Mouse (Mus musculus): ENCODE results near the gene Nxpe5. TPM values are rescaled to one million over a fixed set of nuclear protein-coding genes. Genes with fewer than 3 reads are reported as not detected.
A peak's percentile ranks its signal among the peaks of the same experiment; 100 is the strongest.

Gene Nxpe5
- not detected in 2 replicates for polyA plus RNA-seq (2016; fragmentation: Nextera tagmentation; extraction: Ambion mirVana)

DNA sequence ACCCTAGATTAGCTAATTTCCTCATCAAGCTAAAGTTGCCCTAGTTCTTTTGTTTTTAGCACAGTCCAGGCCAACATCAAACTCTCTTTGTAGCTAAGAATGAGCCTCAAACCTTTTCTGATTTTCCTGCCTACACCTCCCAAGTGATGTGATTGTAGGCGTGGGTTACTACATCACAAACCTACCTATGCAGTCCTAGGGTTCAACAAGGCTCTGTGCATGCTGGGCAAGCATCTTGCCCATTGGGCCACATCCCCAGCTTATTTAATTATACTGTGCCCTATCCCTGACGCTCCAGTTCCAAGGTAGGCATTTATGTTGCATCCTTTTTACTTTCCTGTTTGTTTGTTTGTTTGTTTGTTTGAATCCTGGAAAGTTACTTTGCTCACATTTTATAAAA lies at the start of gene Nxpe5:
Gene Nxpe5, plus strand, starts transcription at position 199 of the 400 bp plus-strand sequence.
- H3K4me1 ChIP-seq (replicated peaks) = no peaks in the 10 kb centered on the region
- ATAC-seq (ENCODE audit: insufficient number of reproducible peaks, low FRiP score) = no peak
- 0 out of 2 replicates have a peak, but pooled peaks cover 4% of the 10 kb centered on the region for H3K27me3 ChIP-seq (replicated peaks)
- no peak within 1 kb of the TSS for H3K4me3 ChIP-seq
- no peak within 1 kb of the TSS for H3K4me2 ChIP-seq
- WGBS = 65% methylated on average over 2 of the region's 2 CpGs
- no peaks in the 10 kb centered on the region for H3K36me3 ChIP-seq
- no peak within 1 kb of the TSS for H3K9ac ChIP-seq
- no peaks in the 10 kb centered on the region for H3K9me3 ChIP-seq (replicated peaks)
- H3K27ac ChIP-seq (ENCODE audit: poor library complexity, severe bottlenecking) = no peak within 1 kb of the TSS

DNA sequence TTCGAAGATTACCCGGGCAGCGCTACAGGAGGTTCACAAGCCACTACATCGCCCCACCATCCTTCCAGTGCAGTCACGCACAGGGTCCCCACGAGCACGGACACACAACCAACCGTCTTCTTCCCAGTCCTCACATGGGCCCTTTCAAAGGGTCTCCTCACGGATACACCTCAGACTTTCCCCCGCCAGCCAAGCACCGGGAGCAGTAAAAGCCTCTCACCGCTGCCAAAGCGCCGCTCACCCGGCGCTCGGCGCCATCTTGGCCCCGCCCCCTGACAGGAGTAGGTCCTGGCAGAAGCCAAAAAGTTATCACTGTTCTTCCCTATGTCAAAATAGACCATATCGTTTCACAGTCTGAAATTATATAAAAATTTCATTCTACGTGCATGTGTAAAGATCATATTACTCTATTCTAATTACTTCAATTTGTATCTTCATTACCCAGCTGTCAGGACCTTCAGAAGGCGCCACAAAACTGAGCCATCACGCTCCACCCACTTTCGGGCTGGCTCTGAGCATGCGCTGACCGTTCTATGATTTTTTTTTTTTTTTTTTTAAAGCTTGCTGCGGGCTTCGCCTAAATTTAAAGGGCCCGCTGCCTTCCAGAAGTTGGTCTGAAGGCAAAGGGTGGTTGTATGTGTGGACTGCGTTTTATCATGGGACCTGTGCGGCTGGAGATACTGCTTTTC lies 38.6 kb upstream of the Nxpe5 start, which contains the start of the genes Taf6 and Cnpy4:
Gene Taf6, minus strand, starts transcription at position 502 of the 689 bp plus-strand sequence.
Gene Cnpy4, plus strand, starts transcription at position 536 of the 689 bp plus-strand sequence.
- Histone ChIP-seq H3K9me3 (replicated peaks) (no peaks in the 10 kb centered on the region), H3K9ac (peak within 1 kb of the TSS; percentile 91), H3K36me3 (peaks cover 32% of the 10 kb centered on the region), H3K4me2 (peak within 1 kb of the TSS; percentile 75), H3K4me1 (replicated peaks) (peaks cover 17% of the 10 kb centered on the region), H3K27me3 (replicated peaks) (no peaks in the 10 kb centered on the region), H3K27ac (ENCODE audit: poor library complexity, severe bottlenecking) (peak within 1 kb of the TSS; percentile 65; the same call in 1 of the 2 replicates), H3K4me3 (peak within 1 kb of the TSS; percentile 84)
- ATAC-seq (ENCODE audit: insufficient number of reproducible peaks, low FRiP score) = peak; percentile 88
- WGBS = under 1% methylated on average over 31 of the region's 31 CpGs

DNA sequence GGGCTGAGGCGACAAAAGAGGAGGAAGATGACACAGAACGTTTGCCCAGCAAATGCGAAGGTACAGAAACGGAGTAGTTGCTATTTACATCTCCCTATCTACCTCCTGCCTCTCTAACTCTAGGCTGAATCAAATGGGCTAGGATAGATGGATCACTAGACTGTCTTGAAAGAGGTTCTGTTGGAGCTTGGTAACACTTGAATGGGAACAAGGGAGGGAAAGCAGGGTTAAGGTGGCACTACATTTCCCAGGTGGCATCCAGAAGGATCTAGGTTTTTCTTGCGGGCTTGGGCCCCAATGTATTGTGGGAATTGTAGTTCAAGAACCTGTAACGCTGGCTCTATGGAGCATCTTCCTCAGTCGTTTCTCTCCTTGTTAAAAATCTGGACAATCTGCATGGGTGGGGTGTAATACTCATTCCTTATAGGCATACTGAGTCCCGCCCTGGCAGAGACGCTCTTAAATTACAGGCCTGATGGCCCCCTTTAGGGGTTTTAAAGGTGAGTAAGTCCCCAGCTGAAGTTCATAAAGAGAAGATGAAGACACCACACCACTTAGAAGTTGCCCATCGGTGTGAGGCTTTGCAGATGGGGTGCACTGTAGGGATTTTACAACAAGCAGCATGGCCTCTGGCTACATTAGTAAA lies 37.9 kb upstream of the Nxpe5 start:
- peaks cover 30% of the 10 kb centered on the region for H3K36me3 ChIP-seq
- peaks cover 17% of the 10 kb centered on the region for H3K4me1 ChIP-seq (replicated peaks)
- peak overlapping the region; percentile 91 for H3K9ac ChIP-seq
- H3K27ac ChIP-seq (ENCODE audit: poor library complexity, severe bottlenecking) = peak overlapping the region; percentile 50; the same call in 1 of the 2 replicates
- no peaks in the 10 kb centered on the region for H3K9me3 ChIP-seq (replicated peaks)
- H3K27me3 ChIP-seq (replicated peaks) = no peaks in the 10 kb centered on the region
- H3K4me2 ChIP-seq = peak overlapping the region; percentile 75
- under 1% methylated on average over 10 of the region's 10 CpGs for WGBS
- peak; percentile 88 for ATAC-seq (ENCODE audit: insufficient number of reproducible peaks, low FRiP score)
- H3K4me3 ChIP-seq = peak overlapping the region; percentile 84

DNA sequence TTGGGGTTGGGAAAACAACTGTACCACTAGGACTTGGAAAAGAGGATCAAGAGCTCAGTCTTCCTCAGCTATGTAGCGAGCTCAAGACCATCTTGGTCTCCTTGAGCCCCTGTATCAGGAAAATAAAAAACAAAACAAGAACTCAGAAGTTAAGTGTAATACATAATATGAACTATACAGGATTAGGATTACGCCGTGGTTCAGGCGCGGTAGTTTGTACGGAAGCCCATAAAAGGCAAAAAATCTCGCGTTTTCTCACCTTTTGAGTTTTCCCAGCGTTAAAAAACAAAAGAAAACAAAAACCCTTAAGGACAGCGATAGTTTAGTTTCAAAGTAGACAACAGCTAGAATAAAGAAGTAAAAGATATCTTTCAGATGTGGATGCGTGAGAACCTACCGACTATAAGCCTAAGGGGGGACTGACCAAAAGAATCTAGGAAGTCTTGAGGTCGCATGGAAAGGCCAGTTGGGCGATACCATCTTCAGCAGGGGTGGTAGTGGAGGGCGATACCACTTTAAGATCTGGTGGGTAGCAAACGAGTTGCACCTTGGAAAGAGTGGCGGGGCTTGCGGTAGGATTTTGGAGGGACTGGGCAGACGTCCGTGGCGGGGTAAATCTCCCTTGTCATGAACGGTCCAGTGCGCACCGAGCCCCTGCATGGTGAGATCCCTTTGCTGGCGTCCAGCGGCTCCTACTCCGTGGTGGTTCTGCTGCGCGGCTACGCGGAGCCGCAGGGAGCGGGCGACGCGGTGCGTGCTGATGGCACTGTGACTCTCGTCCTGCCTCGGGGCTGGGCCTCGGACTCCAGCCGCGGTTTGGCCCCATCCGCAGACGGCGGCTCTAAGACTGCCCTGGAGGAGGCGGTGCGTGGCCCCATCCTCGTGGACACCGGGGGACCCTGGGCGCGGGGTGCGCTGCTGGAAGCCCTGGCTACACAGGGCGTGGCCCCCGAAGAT lies 31.6 kb upstream of the Nxpe5 start, which contains the start of gene Mblac1:
Gene Mblac1, plus strand, starts transcription at position 544 of the 957 bp plus-strand sequence.
- Histone ChIP-seq H3K4me1 (replicated peaks) (0 out of 2 replicates have a peak, but pooled peaks cover 3% of the 10 kb centered on the region), H3K36me3 (peaks cover 19% of the 10 kb centered on the region), H3K27me3 (replicated peaks) (no peaks in the 10 kb centered on the region), H3K27ac (ENCODE audit: poor library complexity, severe bottlenecking) (peak within 1 kb of the TSS; percentile 84), H3K9me3 (replicated peaks) (no peaks in the 10 kb centered on the region), H3K9ac (peak within 1 kb of the TSS; percentile 87), H3K4me3 (peak within 1 kb of the TSS; percentile 71), H3K4me2 (peak within 1 kb of the TSS; percentile 87)
- WGBS = 7% methylated on average over 54 of the region's 54 CpGs
- ATAC-seq (ENCODE audit: insufficient number of reproducible peaks, low FRiP score) = peak; percentile 89

DNA sequence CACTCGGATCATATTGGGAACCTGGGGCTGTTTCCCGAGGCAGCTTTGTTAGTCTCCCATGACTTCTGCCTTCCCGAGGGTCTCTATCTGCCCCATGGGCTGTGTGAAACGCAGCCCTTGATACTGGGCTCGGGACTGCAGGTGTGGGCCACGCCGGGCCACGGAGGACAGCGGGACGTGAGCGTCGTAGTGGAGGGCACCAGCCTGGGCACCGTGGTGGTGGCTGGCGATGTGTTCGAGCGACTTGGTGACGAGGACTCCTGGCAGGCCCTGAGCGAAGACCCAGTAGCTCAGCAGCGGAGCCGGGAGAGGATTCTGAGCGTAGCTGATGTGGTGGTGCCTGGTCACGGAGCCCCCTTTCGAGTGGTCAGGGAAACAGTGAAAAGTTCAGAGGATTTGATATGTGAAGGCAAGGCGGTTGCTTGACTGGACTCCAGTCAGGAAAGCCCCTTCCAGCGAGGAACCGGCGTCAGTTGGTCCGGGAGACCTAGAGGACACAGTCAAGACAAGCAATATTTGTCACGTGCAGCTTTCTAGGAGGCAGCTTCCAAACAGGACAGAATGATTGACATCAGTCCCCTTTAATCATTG lies 30.8 kb upstream of the Nxpe5 start:
- Histone ChIP-seq H3K4me1 (replicated peaks) (0 out of 2 replicates have a peak, but pooled peaks cover 3% of the 10 kb centered on the region), H3K4me3 (peak overlapping the region; percentile 71), H3K27ac (ENCODE audit: poor library complexity, severe bottlenecking) (peak overlapping the region; percentile 84), H3K4me2 (peak overlapping the region; percentile 87), H3K9me3 (replicated peaks) (no peaks in the 10 kb centered on the region), H3K27me3 (replicated peaks) (no peaks in the 10 kb centered on the region), H3K36me3 (peaks cover 16% of the 10 kb centered on the region), H3K9ac (peak overlapping the region; percentile 87)
- peak; percentile 66 for ATAC-seq (ENCODE audit: insufficient number of reproducible peaks, low FRiP score)
- WGBS = 1% methylated on average over 29 of the region's 29 CpGs

DNA sequence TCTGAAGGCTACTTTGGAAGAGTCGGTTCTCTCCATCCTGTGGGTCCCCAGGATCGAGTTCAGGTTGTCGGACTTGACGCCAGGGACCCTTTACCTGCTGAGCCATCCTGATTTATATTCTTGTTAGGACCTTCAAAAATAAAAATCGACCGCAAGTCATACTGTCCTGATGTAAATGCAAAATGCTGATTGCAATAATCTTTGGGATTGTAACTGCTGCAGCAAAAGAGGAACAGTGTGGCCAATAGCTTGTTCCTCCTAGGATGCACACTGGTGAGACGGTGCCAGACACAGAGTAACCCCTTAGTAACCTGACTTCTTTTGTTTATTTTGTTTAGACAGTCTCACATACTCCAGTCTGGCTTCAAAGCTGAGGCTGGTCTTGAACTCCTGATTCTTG lies 30.2 kb upstream of the Nxpe5 start:
- 0 out of 2 replicates have a peak, but pooled peaks cover 3% of the 10 kb centered on the region for H3K4me1 ChIP-seq (replicated peaks)
- H3K9me3 ChIP-seq (replicated peaks) = no peaks in the 10 kb centered on the region
- H3K27ac ChIP-seq (ENCODE audit: poor library complexity, severe bottlenecking) = no peak overlapping the region
- H3K36me3 ChIP-seq = peaks cover 16% of the 10 kb centered on the region
- peak overlapping the region; percentile 87; the same call in 1 of the 2 replicates for H3K9ac ChIP-seq
- no peaks in the 10 kb centered on the region for H3K27me3 ChIP-seq (replicated peaks)
- H3K4me2 ChIP-seq = peak overlapping the region; percentile 87
- no peak for ATAC-seq (ENCODE audit: insufficient number of reproducible peaks, low FRiP score)
- 79% methylated on average over 7 of the region's 7 CpGs for WGBS
- peak overlapping the region; percentile 71; the same call in 1 of the 2 replicates for H3K4me3 ChIP-seq

DNA sequence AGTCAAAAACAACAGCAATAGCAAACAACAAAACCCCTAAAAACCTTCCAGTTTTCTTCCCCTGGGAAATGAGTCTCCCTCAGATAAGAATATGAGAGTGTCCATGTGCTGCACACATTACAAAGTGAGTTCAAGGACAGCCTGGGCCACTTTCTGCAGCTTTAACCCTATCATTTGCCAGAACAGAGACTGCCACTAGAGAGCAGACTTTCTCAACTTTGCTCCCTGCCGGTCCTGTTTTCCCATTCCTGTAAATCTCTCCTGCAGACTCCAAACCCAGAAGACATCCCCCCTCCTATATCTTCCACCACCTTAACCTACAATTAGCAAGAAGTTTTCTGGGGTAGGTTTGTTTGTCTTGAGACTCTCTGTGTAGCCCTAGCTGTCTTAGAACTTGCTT lies 26.1 kb upstream of the Nxpe5 start:
- H3K4me3 ChIP-seq = no peak overlapping the region
- 0 out of 2 replicates have a peak, but pooled peaks cover 3% of the 10 kb centered on the region for H3K4me1 ChIP-seq (replicated peaks)
- H3K9ac ChIP-seq = no peak overlapping the region
- H3K27ac ChIP-seq (ENCODE audit: poor library complexity, severe bottlenecking) = no peak overlapping the region
- H3K36me3 ChIP-seq = no peaks in the 10 kb centered on the region
- peaks cover 9% of the 10 kb centered on the region for H3K9me3 ChIP-seq (replicated peaks)
- no peak overlapping the region for H3K4me2 ChIP-seq
- 11% methylated on average over 1 of the region's 1 CpGs for WGBS
- no peaks in the 10 kb centered on the region for H3K27me3 ChIP-seq (replicated peaks)
- no peak for ATAC-seq (ENCODE audit: insufficient number of reproducible peaks, low FRiP score)

DNA sequence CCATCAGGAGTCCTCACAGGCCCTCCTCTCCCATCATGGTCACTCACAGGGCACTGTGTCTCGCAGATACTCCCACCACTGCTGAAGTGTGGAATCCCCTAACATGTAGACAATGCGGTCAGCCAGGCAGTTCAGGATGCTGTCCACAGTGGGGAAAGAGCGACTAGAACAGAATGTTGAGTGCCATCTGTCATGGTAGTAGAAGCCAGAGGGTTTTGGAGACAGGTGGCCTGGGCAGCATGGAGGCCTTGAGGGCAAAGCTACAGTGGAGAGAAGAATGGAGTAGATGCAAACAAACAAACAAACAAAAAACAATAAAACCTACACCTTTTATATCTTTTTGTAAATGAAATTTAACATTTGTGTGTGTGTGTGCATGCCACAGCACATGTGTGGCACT lies 23.6 kb upstream of the Nxpe5 start:
- Histone ChIP-seq H3K4me3 (no peak overlapping the region), H3K27me3 (replicated peaks) (no peaks in the 10 kb centered on the region), H3K4me2 (no peak overlapping the region), H3K4me1 (replicated peaks) (no peaks in the 10 kb centered on the region), H3K9ac (no peak overlapping the region), H3K36me3 (no peaks in the 10 kb centered on the region), H3K27ac (ENCODE audit: poor library complexity, severe bottlenecking) (no peak overlapping the region), H3K9me3 (replicated peaks) (peaks cover 17% of the 10 kb centered on the region)
- ATAC-seq (ENCODE audit: insufficient number of reproducible peaks, low FRiP score) = no peak
- 84% methylated on average over 3 of the region's 3 CpGs for WGBS

DNA sequence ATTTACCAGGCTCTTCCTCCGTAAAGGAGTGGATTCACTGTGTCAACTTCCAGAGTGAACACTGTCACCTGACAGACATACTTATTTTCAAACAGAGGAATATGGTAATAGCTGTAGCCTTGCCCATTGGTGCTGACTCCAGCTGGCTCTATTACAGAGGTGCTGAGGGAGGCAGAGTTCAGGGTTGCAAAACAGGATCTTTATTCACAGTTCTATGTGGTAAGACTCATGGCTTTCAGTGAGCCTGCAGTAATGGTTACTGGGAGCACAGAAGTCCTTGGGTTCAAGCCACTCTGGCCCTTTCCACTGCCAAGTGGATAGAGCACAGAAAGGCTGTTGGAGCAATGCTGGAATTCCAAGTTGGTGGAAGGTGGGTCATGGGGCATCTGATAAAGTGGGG lies 18.4 kb upstream of the Nxpe5 start:
- H3K4me1 ChIP-seq (replicated peaks) = no peaks in the 10 kb centered on the region
- no peaks in the 10 kb centered on the region for H3K36me3 ChIP-seq
- H3K27me3 ChIP-seq (replicated peaks) = no peaks in the 10 kb centered on the region
- no peak overlapping the region for H3K9ac ChIP-seq
- WGBS = 73% methylated on average over 1 of the region's 1 CpGs
- no peak overlapping the region for H3K4me3 ChIP-seq
- H3K9me3 ChIP-seq (replicated peaks) = peaks cover 25% of the 10 kb centered on the region
- no peak overlapping the region for H3K27ac ChIP-seq (ENCODE audit: poor library complexity, severe bottlenecking)
- H3K4me2 ChIP-seq = no peak overlapping the region
- ATAC-seq (ENCODE audit: insufficient number of reproducible peaks, low FRiP score) = no peak

DNA sequence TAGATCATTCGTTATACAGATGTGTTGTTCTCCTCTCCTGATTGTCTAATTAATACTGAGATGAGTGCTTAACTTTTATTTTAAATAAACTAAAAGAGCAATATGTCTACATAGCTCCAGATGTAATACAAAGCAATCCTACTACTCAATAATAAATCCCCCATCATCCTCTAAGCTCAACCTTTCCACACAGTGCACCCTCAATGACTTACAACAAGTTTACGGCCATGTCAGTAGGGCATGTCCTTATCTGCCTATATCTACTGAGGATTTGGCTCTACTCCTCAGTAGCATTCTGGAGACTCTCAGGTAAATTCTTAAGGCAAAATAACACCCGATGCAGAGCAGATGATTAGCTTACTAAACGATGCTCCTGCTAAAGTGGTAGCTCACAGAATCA lies 17.8 kb upstream of the Nxpe5 start:
- 72% methylated on average over 4 of the region's 4 CpGs for WGBS
- H3K4me1 ChIP-seq (replicated peaks) = no peaks in the 10 kb centered on the region
- H3K27me3 ChIP-seq (replicated peaks) = no peaks in the 10 kb centered on the region
- H3K27ac ChIP-seq (ENCODE audit: poor library complexity, severe bottlenecking) = no peak overlapping the region
- peaks cover 25% of the 10 kb centered on the region for H3K9me3 ChIP-seq (replicated peaks)
- H3K36me3 ChIP-seq = no peaks in the 10 kb centered on the region
- H3K4me3 ChIP-seq = no peak overlapping the region
- no peak overlapping the region for H3K4me2 ChIP-seq
- no peak for ATAC-seq (ENCODE audit: insufficient number of reproducible peaks, low FRiP score)
- no peak overlapping the region for H3K9ac ChIP-seq
